ENCODE assay signal across 9 mouse cellular contexts in genomic region chr7:119185181-119185940, GRCm38 (mm10). TPM values are rescaled to one million over a fixed set of nuclear protein-coding genes. Genes with fewer than 3 reads are reported as not detected.
DNase-seq lines count a peak whose midpoint lies in the region; ATAC-seq lines count a peak whose summit lies in the region.
"Had no signal": no experiment of that assay in that cellular context is flagged by ENCODE, and none has a peak within 500 bp of the region (broad histone marks: within the 10 kb centered on the region; RNA-seq: fewer than 3 reads in every experiment).

No protein-coding gene starts in this region.

- H3K27me3 ChIP-seq in embryonic facial prominence, embryonic 11.5 days (ENCODE audit: control insufficient read depth, insufficient read depth, low read length) = peaks cover 31% of the 10 kb centered on the region
- no peaks in the 10 kb centered on the region for H3K27me3 ChIP-seq in hindbrain, embryonic 16.5 days (replicated peaks; ENCODE audit: control insufficient read depth, insufficient read depth, low read length)
- H3K27me3 ChIP-seq in neural tube, embryonic 15.5 days (replicated peaks) = peaks cover 21% of the 10 kb centered on the region; the same call in 1 of the 2 replicates

- no peaks in the 10 kb centered on the region for H3K4me1 ChIP-seq in embryonic facial prominence, embryonic 11.5 days (ENCODE audit: control insufficient read depth, insufficient read depth, low read length)
- H3K4me1 ChIP-seq in hindbrain, embryonic 16.5 days (ENCODE audit: control insufficient read depth, insufficient read depth, low read depth, low read length) = peaks cover 12% of the 10 kb centered on the region; the same call in 1 of the 2 replicates
- H3K4me1 ChIP-seq in neural tube, embryonic 15.5 days = peaks cover 22% of the 10 kb centered on the region

- 0 out of 2 replicates have a peak overlapping the region, but pooled peaks have one; percentile 4 for H3K9ac ChIP-seq in embryonic facial prominence, embryonic 11.5 days (replicated peaks; ENCODE audit: low read length)
- H3K9ac ChIP-seq in hindbrain, embryonic 16.5 days (ENCODE audit: low read depth, low read length) = peak overlapping the region; percentile 87
- peak overlapping the region; percentile 64 for H3K9ac ChIP-seq in neural tube, embryonic 15.5 days (replicated peaks)

- H3K27ac ChIP-seq in embryonic facial prominence, embryonic 11.5 days (replicated peaks; ENCODE audit: low read depth, low read length) = no peak overlapping the region
- peak overlapping the region; percentile 87 for H3K27ac ChIP-seq in hindbrain, embryonic 16.5 days (ENCODE audit: low read depth, low read length)
- peak overlapping the region; percentile 87 for H3K27ac ChIP-seq in neural tube, embryonic 15.5 days (replicated peaks)

- H3K36me3 ChIP-seq in embryonic facial prominence, embryonic 11.5 days (replicated peaks; ENCODE audit: control insufficient read depth, insufficient read depth, low read depth, low read length) = no peaks in the 10 kb centered on the region
- no peaks in the 10 kb centered on the region for H3K36me3 ChIP-seq in hindbrain, embryonic 16.5 days (ENCODE audit: control insufficient read depth, insufficient read depth, low read length)
- H3K36me3 ChIP-seq in neural tube, embryonic 15.5 days = no peaks in the 10 kb centered on the region

- intact Hi-C loops in left cerebral cortex, postnatal 4 days (cut with DNase I) = loop anchor here (10.0 kb wide), 1 partner anchor 161 kb away; no protein-coding TSS in a partner anchor

- H3K9me3 ChIP-seq in embryonic facial prominence, embryonic 11.5 days (replicated peaks; ENCODE audit: control insufficient read depth, low read length) = no peaks in the 10 kb centered on the region
- no peaks in the 10 kb centered on the region for H3K9me3 ChIP-seq in hindbrain, embryonic 16.5 days (ENCODE audit: control insufficient read depth, low read length)
- H3K9me3 ChIP-seq in neural tube, embryonic 15.5 days (replicated peaks) = no peaks in the 10 kb centered on the region

- peak; percentile 20 for DNase-seq in left cerebral cortex, postnatal 4 days
- DNase-seq in left cerebral cortex, adult 11 months (ENCODE audit: low spot score) = no peak
- DNase-seq in embryonic facial prominence, embryonic 11.5 days (ENCODE audit: low spot score) = peak; percentile 3
- DNase-seq in thymus, adult 18-20 months = no peak
- DNase-seq in adrenal gland, postnatal 10 days = no peak
- DNase-seq in adrenal gland, adult 18-20 months (ENCODE audit: low spot score in 2 of 2) = no peak
- DNase-seq: thymus, postnatal 36 days had no signal

- H3K4me2 ChIP-seq in embryonic facial prominence, embryonic 11.5 days (ENCODE audit: low read depth, low read length) = peak overlapping the region; percentile 88
- peak overlapping the region; percentile 78 for H3K4me2 ChIP-seq in hindbrain, embryonic 16.5 days (ENCODE audit: low read length)
- H3K4me2 ChIP-seq in neural tube, embryonic 15.5 days = peak overlapping the region; percentile 73

- ATAC-seq in embryonic facial prominence, embryonic 11.5 days (replicated peaks; ENCODE audit: insufficient number of reproducible peaks, low FRiP score, low TSS enrichment, low read depth) = no peak
- ATAC-seq in hindbrain, embryonic 16.5 days = peak; percentile 61
- peak; percentile 71 for ATAC-seq in neural tube, embryonic 15.5 days (ENCODE audit: low FRiP score)

- WGBS in embryonic facial prominence, embryonic 11.5 days = 3% methylated on average over 23 of the region's 23 CpGs
- 3% methylated on average over 23 of the region's 23 CpGs for WGBS in hindbrain, embryonic 16.5 days
- WGBS in neural tube, embryonic 15.5 days = 2% methylated on average over 23 of the region's 23 CpGs

- peak overlapping the region; percentile 46 for H3K4me3 ChIP-seq in embryonic facial prominence, embryonic 11.5 days (ENCODE audit: low read depth, low read length)
- H3K4me3 ChIP-seq in hindbrain, embryonic 16.5 days (ENCODE audit: low read length) = peak overlapping the region; percentile 71
- H3K4me3 ChIP-seq in neural tube, embryonic 15.5 days (replicated peaks) = peak overlapping the region; percentile 71

RNA-seq across cellular contexts. Expression of gene Gpr139, which starts 1.0 kb away (rescaled TPM):
- total RNA-seq in left cerebral cortex, postnatal 4 days (2021) = 1 to 10 TPM; 4.8 to 5.5 TPM
- polyA plus RNA-seq in embryonic facial prominence, embryonic 11.5 days (2014; fragmentation: Nextera tagmentation; extraction: Ambion mirVana) = 0.53 and 0.54 TPM in 2 replicates
- 12.0 and 13.7 TPM in 2 replicates for polyA plus RNA-seq in hindbrain, embryonic 16.5 days (2015; fragmentation: Nextera tagmentation; extraction: Ambion mirVana)
- polyA plus RNA-seq in neural tube, embryonic 15.5 days (2015; fragmentation: Nextera tagmentation; extraction: Ambion mirVana) = 9.9 and 12.0 TPM in 2 replicates
- not detected for total RNA-seq in adrenal gland, postnatal 10 days (2021)
- not detected for total RNA-seq in adrenal gland, adult 18-20 months (2021)

Comparison
In these comparisons a context has a peak if more than half of its experiments do, and no peak if none do; other contexts are left out.
1. DNase-seq: peak in left cerebral cortex, postnatal 4 days (single experiment) and embryonic facial prominence, embryonic 11.5 days (single experiment); none in left cerebral cortex, adult 11 months (single experiment), thymus, adult 18-20 months (0 of 2), adrenal gland, postnatal 10 days (single experiment) and adrenal gland, adult 18-20 months (0 of 2).
2. H3K9ac ChIP-seq: peak in every context shown above with its lines; median percentile 87 in hindbrain, embryonic 16.5 days; 64 in neural tube, embryonic 15.5 days; 4 in embryonic facial prominence, embryonic 11.5 days.
3. RNA of gene Gpr139, which starts 1.0 kb away (total RNA-seq): 4.8 to 5.5 TPM in left cerebral cortex, postnatal 4 days; not detected in adrenal gland, postnatal 10 days and not detected in adrenal gland, adult 18-20 months; every median in the first group is over 4 times any median in the second.
4. Peak in every context shown above with its lines, with median percentiles within 50 percentile points of each other: H3K4me2 ChIP-seq and H3K4me3 ChIP-seq.